Mouse (Mus musculus) cerebellum, adult 11-12 months (tissue): ENCODE measurements around the gene Ccnb1ip1.

Experiments
- DNase-seq: peaks from one replicate; pipeline ENCODE4 v3.0.0; 2022

The Ccnb1ip1 gene

GRCm38 (mm10) chr14:50782166-50782565 is 25.4 kb downstream of the Ccnb1ip1 start:
- DNase-seq, result no peak

- DNase-seq, result no peak
Measured at GRCm38 (mm10) chr14:50771342-50771741, 36.2 kb downstream of the Ccnb1ip1 start.

DNA sequence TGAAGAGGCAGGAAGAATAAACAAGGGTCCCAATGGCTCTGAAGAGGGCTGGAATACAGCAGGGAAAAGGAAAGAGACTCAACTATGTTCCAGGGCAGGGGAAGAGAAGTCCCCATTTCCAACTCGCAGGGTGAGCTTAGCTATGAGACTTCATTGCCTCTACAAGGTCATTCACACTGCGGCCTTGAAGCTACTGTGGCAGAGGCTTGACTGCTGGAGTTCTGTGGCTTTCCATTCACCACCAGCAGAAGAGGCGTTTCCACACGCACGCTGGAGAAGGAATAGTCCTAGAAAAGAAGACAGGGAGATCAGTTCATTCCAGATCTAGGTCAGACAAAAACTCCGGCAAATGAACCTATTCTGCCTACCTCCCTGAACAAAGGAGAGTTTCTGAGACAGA is 41.8 kb downstream of the Ccnb1ip1 start:
- no peak for DNase-seq

- no peak for DNase-seq
Measured at GRCm38 (mm10) chr14:50758416-50759085, 49.0 kb downstream of the Ccnb1ip1 start.

DNA sequence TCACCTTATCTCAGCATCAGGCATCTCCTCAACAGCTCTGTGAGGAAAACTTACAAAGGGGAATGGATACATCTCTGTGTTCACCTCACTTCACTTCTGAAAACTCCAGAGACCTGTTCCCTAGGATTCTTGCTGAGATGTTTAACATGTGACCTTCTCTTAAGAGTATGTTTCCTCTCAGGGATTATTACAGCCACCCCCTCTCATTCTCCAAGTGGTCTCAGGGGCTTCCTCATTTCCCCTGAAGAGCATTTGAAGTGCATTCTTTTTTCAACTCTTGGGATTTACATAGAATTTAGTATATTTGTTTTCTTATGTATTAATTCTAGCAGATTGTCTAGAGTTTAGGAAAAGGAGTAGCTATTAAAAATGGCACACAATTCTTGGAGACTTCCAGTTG is 62.5 kb downstream of the Ccnb1ip1 start, which contains the start of gene Olfr749:
Gene Olfr749, minus strand, starts transcription at position 101 of the 400 bp plus-strand sequence.
- DNase-seq, result no peak

DNA sequence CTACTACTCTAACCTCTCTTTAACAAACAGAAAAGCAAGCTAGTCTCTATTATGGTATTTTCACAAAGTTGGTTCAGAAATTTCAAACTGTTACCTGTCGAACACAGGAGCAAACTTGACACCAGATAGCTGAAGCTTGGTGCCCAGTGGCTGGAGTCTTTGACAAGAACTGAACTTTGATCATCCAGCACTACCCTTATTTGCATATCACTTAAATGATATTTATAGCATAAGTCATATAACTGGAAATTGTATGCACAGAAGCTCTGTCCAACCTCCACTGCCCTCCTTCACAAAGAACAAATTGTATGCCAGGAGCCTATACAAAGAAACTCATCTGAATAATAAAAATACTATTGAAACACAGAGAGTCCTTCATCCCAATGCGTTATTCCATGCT is 65.9 kb downstream of the Ccnb1ip1 start:
- no peak for DNase-seq

DNA sequence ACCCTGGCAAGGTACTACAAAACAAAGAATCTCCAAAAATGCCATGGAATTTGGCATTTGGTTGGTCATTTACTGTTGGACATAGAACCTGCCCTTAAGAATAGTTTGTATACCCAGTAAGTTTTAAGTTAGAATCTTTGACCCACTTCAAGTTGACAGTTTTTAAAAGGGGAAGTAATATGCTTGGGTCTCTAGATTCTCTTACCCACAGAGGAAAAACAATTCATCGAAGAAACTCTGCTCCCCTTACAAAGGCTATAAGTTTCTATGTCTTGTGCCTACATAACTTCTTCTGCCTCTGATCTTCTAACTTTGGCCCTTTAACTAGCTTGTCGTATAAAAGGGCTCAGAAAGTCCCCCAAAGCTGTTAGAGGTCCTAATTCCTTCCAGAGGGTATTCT is 67.2 kb downstream of the Ccnb1ip1 start:
- no peak for DNase-seq
